Mouse (Mus musculus) erythroblast, embryonic 14.5 days (primary cell): ENCODE data around the gene Elf3.

Experiments used
- GATA1 ChIP-seq: IDR thresholded peaks from 2 replicates; pipeline ENCODE4 v1.6.1; 2012; ENCODE audit warnings: low read length, inconsistent platforms, mixed read lengths
- TAL1 ChIP-seq: IDR thresholded peaks from 3 replicates; pipeline ENCODE4 v1.6.1; 2012; ENCODE audit warnings: low read length, inconsistent platforms, mixed read lengths

DNA sequence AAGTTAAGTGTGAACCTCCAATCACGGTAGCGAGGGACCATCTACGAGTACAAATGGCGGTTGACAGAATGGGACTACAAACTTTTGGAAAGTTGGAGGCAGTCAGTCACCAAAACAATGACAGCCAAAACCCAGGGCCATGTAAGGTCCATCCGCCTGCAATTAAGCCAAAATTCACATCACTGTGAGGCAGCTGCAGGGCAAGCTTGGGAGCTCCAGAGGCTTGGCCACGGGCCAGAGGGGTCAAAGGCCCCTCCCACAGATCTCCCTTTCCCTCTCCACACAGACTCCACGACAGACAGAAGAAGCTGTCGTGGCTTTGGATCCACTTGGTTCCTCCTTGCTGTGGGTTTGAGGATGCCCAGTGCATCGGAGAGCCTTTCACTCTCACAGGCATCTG is 4.9 kb upstream of the Elf3 start:
- TF ChIP-seq GATA1 (no peak), TAL1 (no peak)
